Mouse (Mus musculus): ENCODE data around the gene Kl. TPM values are rescaled to one million over a fixed set of nuclear protein-coding genes. Genes with fewer than 3 reads are reported as not detected.

Gene Kl
- total and polyA plus RNA-seq, 2 experiments, result not detected

DNA sequence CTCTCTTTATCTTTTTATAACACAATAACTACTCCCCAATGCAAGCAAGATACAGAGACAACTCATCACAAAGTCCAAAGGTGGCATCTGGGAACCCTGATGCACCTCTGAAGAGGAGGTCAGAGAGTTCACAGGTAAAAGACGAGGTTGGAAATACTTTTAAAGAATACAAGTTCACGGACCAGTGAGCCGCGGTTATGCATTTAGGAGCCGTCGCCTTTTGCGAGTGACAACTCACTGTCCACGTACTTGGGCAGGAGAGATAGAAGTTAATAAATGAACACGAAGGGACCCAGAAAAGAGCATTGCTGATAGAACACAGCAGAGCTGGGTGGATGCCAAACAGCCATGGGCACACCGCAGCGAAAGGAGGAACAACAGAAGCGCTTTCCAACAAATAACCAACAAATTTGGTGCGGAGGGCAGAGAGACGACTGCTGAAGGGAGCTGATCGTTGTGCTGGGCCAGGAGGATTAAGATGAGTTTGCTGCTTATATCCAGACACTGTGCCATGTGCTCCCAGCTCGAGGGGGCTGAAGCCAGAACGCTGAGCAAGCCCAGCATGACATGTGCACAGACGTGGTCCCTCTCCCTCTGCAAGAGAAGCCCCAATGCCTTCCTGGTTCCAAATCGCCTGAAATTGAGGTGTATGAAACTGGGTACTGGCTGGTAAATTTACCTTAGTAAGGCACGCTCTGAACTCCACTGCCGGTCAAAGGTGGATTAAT is 35.1 kb upstream of the Kl start:
- peak overlapping the region; percentile 67 for H3K9ac ChIP-seq (ENCODE audit: low read depth, low read length)
- H3K27me3 ChIP-seq (ENCODE audit: control insufficient read depth, insufficient read depth, low read length), result no peaks in the 10 kb centered on the region
- no peak for TF ChIP-seq POLR2A (IDR thresholded peaks at IDR 0.05; ENCODE audit: extremely low read depth, insufficient read depth, low read length)
- no peak for TF ChIP-seq CTCF (IDR thresholded peaks at IDR 0.05; ENCODE audit: low read depth, low read length)
- peak overlapping the region; percentile 45 for H3K4me3 ChIP-seq (ENCODE audit: insufficient read depth, low read depth, low read length)
- no peaks in the 10 kb centered on the region for H3K79me2 ChIP-seq (ENCODE audit: control insufficient read depth, insufficient read depth, low read length)
- peaks cover 23% of the 10 kb centered on the region for H3K4me1 ChIP-seq (ENCODE audit: control insufficient read depth, insufficient read depth, low read length)
- no peaks in the 10 kb centered on the region for H3K36me3 ChIP-seq (ENCODE audit: control insufficient read depth, insufficient read depth, low read length)
- H3K27ac ChIP-seq (replicated peaks; ENCODE audit: insufficient read depth, low read depth, low read length), result peak overlapping the region; percentile 99
- peak; percentile 90 for DNase-seq (ENCODE audit: extremely low read depth, low read depth, low spot score)
- WGBS, result 23% methylated on average over 21 of the region's 21 CpGs

- Histone ChIP-seq H3K36me3 (ENCODE audit: control insufficient read depth, insufficient read depth, low read length) (no peaks in the 10 kb centered on the region), H3K4me1 (ENCODE audit: control insufficient read depth, insufficient read depth, low read length) (peaks cover 21% of the 10 kb centered on the region), H3K27ac (replicated peaks; ENCODE audit: insufficient read depth, low read depth, low read length) (peak overlapping the region; percentile 81), H3K79me2 (ENCODE audit: control insufficient read depth, insufficient read depth, low read length) (no peaks in the 10 kb centered on the region), H3K4me3 (ENCODE audit: insufficient read depth, low read depth, low read length) (no peak overlapping the region), H3K9ac (ENCODE audit: low read depth, low read length) (no peak overlapping the region), H3K27me3 (ENCODE audit: control insufficient read depth, insufficient read depth, low read length) (no peaks in the 10 kb centered on the region)
- TF ChIP-seq POLR2A (IDR thresholded peaks at IDR 0.05; ENCODE audit: extremely low read depth, insufficient read depth, low read length) (no peak), CTCF (IDR thresholded peaks at IDR 0.05; ENCODE audit: low read depth, low read length) (no peak)
- DNase-seq (ENCODE audit: extremely low read depth, low read depth, low spot score), result peak; percentile 90
- 28% methylated on average over 13 of the region's 13 CpGs for WGBS
These were observed 33.8 kb upstream of the Kl start for GRCm38 (mm10) chr5:150918599-150918998.

GRCm38 (mm10) chr5:150919269-150919668 is 33.1 kb upstream of the Kl start:
- 92% methylated on average over 4 of the region's 4 CpGs for WGBS
- Histone ChIP-seq H3K27me3 (ENCODE audit: control insufficient read depth, insufficient read depth, low read length) (no peaks in the 10 kb centered on the region), H3K4me1 (ENCODE audit: control insufficient read depth, insufficient read depth, low read length) (peaks cover 21% of the 10 kb centered on the region), H3K9ac (ENCODE audit: low read depth, low read length) (0 out of 2 replicates have a peak overlapping the region, but pooled peaks have one; percentile 6), H3K27ac (replicated peaks; ENCODE audit: insufficient read depth, low read depth, low read length) (0 out of 2 replicates have a peak overlapping the region, but pooled peaks have one; percentile 22), H3K79me2 (ENCODE audit: control insufficient read depth, insufficient read depth, low read length) (no peaks in the 10 kb centered on the region), H3K36me3 (ENCODE audit: control insufficient read depth, insufficient read depth, low read length) (no peaks in the 10 kb centered on the region), H3K4me3 (ENCODE audit: insufficient read depth, low read depth, low read length) (no peak overlapping the region)
- no peak for TF ChIP-seq POLR2A (IDR thresholded peaks at IDR 0.05; ENCODE audit: extremely low read depth, insufficient read depth, low read length)
- TF ChIP-seq CTCF (IDR thresholded peaks at IDR 0.05; ENCODE audit: low read depth, low read length), result no peak
- no peak for DNase-seq (ENCODE audit: extremely low read depth, low read depth, low spot score)

DNA sequence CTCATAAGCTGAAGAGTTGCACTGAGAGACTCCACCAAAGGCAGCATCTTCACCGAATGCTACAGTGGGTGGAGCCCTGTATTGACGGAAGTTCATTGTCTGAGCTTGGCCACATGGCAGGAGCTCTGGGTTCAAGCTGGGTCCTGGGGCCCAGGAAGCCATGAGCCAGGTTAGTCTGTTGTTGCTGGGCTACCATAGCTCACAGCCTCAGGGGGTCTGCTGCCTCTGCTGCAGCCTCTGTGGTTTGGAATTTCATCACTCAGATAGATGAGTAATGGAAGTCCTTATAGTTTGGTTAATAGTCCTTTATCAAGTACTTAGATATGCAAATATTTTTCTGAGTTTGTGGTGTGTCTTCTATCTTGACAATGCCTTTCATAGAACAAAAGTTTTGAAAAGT is 32.4 kb upstream of the Kl start:
- Histone ChIP-seq H3K4me3 (ENCODE audit: insufficient read depth, low read depth, low read length) (no peak overlapping the region), H3K27ac (replicated peaks; ENCODE audit: insufficient read depth, low read depth, low read length) (no peak overlapping the region), H3K9ac (ENCODE audit: low read depth, low read length) (no peak overlapping the region), H3K27me3 (ENCODE audit: control insufficient read depth, insufficient read depth, low read length) (no peaks in the 10 kb centered on the region), H3K79me2 (ENCODE audit: control insufficient read depth, insufficient read depth, low read length) (no peaks in the 10 kb centered on the region), H3K4me1 (ENCODE audit: control insufficient read depth, insufficient read depth, low read length) (peaks cover 21% of the 10 kb centered on the region), H3K36me3 (ENCODE audit: control insufficient read depth, insufficient read depth, low read length) (no peaks in the 10 kb centered on the region)
- TF ChIP-seq POLR2A (IDR thresholded peaks at IDR 0.05; ENCODE audit: extremely low read depth, insufficient read depth, low read length) (no peak), CTCF (IDR thresholded peaks at IDR 0.05; ENCODE audit: low read depth, low read length) (no peak)
- no peak for DNase-seq (ENCODE audit: extremely low read depth, low read depth, low spot score)
- WGBS, result 24% methylated on average over 2 of the region's 2 CpGs

DNA sequence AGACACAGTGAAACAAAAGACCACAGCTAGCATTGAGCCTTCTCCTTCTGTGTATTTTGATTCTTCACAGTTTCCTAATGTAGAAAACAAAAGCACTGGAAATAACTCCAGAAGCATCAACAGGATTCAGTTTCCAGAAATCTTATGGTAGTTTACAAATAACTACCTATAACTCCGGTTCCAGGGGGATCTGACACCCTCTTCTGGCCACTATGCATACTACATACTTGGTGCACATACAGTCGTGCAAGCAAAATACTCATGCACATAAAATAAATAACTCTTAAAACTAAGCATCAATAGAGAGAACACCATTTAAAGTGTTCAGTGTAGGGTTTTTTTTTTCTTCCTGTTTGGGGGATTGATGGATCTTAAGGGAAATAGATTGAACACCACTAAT is 23.0 kb upstream of the Kl start:
- WGBS, result 87% methylated on average over 2 of the region's 2 CpGs
- no peak overlapping the region for H3K4me3 ChIP-seq (ENCODE audit: insufficient read depth, low read depth, low read length)
- no peaks in the 10 kb centered on the region for H3K27me3 ChIP-seq (ENCODE audit: control insufficient read depth, insufficient read depth, low read length)
- H3K79me2 ChIP-seq (ENCODE audit: control insufficient read depth, insufficient read depth, low read length), result no peaks in the 10 kb centered on the region
- TF ChIP-seq CTCF (IDR thresholded peaks at IDR 0.05; ENCODE audit: low read depth, low read length) (no peak), POLR2A (IDR thresholded peaks at IDR 0.05; ENCODE audit: extremely low read depth, insufficient read depth, low read length) (no peak)
- peaks cover 5% of the 10 kb centered on the region; the same call in 1 of the 2 replicates for H3K4me1 ChIP-seq (ENCODE audit: control insufficient read depth, insufficient read depth, low read length)
- no peak overlapping the region for H3K9ac ChIP-seq (ENCODE audit: low read depth, low read length)
- no peak overlapping the region for H3K27ac ChIP-seq (replicated peaks; ENCODE audit: insufficient read depth, low read depth, low read length)
- DNase-seq (ENCODE audit: extremely low read depth, low read depth, low spot score), result no peak
- no peaks in the 10 kb centered on the region for H3K36me3 ChIP-seq (ENCODE audit: control insufficient read depth, insufficient read depth, low read length)

DNA sequence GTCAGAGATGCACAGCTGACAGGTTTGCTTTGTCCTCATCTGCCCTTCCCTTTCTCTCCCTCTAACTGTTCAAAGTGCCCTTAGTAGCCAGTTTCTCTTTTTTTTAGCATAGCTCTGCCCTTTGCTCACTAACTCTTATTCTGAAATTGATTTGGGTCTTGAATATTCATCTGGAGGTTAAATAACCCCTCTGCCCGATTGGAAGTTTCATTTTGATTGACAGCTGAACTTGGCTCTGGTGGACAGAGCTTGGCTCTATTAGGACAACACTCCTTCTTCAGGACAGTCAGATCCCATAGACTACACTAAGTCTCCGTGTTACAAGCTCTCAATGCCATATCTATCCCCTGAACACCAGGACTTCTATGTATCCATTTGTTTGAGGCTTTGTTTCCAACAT is 19.8 kb upstream of the Kl start:
- no peak for TF ChIP-seq POLR2A (IDR thresholded peaks at IDR 0.05; ENCODE audit: extremely low read depth, insufficient read depth, low read length)
- no peak for TF ChIP-seq CTCF (IDR thresholded peaks at IDR 0.05; ENCODE audit: low read depth, low read length)
- DNase-seq (ENCODE audit: extremely low read depth, low read depth, low spot score), result peak; percentile 83
- peaks cover 5% of the 10 kb centered on the region; the same call in 1 of the 2 replicates for H3K4me1 ChIP-seq (ENCODE audit: control insufficient read depth, insufficient read depth, low read length)
- no peak overlapping the region for H3K27ac ChIP-seq (replicated peaks; ENCODE audit: insufficient read depth, low read depth, low read length)
- no peaks in the 10 kb centered on the region for H3K79me2 ChIP-seq (ENCODE audit: control insufficient read depth, insufficient read depth, low read length)
- no peaks in the 10 kb centered on the region for H3K27me3 ChIP-seq (ENCODE audit: control insufficient read depth, insufficient read depth, low read length)
- H3K36me3 ChIP-seq (ENCODE audit: control insufficient read depth, insufficient read depth, low read length), result no peaks in the 10 kb centered on the region
- 13% methylated on average over 2 of the region's 2 CpGs for WGBS
- H3K9ac ChIP-seq (ENCODE audit: low read depth, low read length), result no peak overlapping the region
- H3K4me3 ChIP-seq (ENCODE audit: insufficient read depth, low read depth, low read length), result no peak overlapping the region

Data from liver, adult 2 months (tissue).